ENCODE assay signal across 16 mouse cellular contexts in genomic region chr10:42177771-42178674, GRCm38 (mm10).
DNase-seq lines count a peak whose midpoint lies in the region; ATAC-seq and TF ChIP-seq lines count a peak whose summit lies in the region.
"Had no signal": no experiment of that assay in that cellular context is flagged by ENCODE, and none has a peak within 500 bp of the region (broad histone marks: within the 10 kb centered on the region; RNA-seq: fewer than 3 reads in every experiment).

No protein-coding gene starts in this region.

- peak; percentile 18 for DNase-seq in cerebellum, adult 9-10 months
- no peak for DNase-seq in cerebellum, adult 11-12 months
- DNase-seq in urinary bladder, adult 18-20 months (ENCODE audit: low spot score in 2 of 2) = peak; percentile 62 to 78
- DNase-seq in urinary bladder, postnatal 10 days (ENCODE audit: low spot score) = no peak
- peak; percentile 49 for DNase-seq in urinary bladder, postnatal 25 days (ENCODE audit: low spot score)
- no peak for DNase-seq in ovary, postnatal 10 days (ENCODE audit: low spot score)
- no peak for DNase-seq in forebrain, postnatal 0 days
- DNase-seq: cerebellum, postnatal 25 days; heart, postnatal 4 days; left cerebral cortex, postnatal 4 days; right cerebral cortex, postnatal 4 days; thymus, postnatal 4 days had no signal

- no peak overlapping the region for H3K4me3 ChIP-seq in lung, embryonic 16.5 days (ENCODE audit: low read length)
- H3K4me3 ChIP-seq in forebrain, postnatal 0 days (ENCODE audit: low read depth, low read length) = no peak overlapping the region
- H3K4me3 ChIP-seq: forebrain, embryonic 10.5 days; midbrain, embryonic 13.5 days had no signal

- ATAC-seq in lung, embryonic 16.5 days (ENCODE audit: low read depth) = peak; percentile 44; the same call in 1 of the 2 replicates
- ATAC-seq in forebrain, postnatal 0 days = no peak
- ATAC-seq: midbrain, embryonic 13.5 days had no signal

- H3K27ac ChIP-seq in lung, embryonic 16.5 days (ENCODE audit: low read length) = peak overlapping the region; percentile 26; the same call in 1 of the 2 replicates
- H3K27ac ChIP-seq in forebrain, postnatal 0 days (ENCODE audit: low read depth, low read length) = no peak overlapping the region
- H3K27ac ChIP-seq: forebrain, embryonic 10.5 days; kidney, postnatal 0 days; midbrain, embryonic 13.5 days had no signal

- no peak for TF ChIP-seq CTCF in forebrain, postnatal 0 days (IDR thresholded peaks at IDR 0.05; ENCODE audit: low read depth)

- H3K27me3 ChIP-seq in lung, embryonic 16.5 days (ENCODE audit: control insufficient read depth, insufficient read depth, low read depth, low read length) = no peaks in the 10 kb centered on the region
- no peaks in the 10 kb centered on the region for H3K27me3 ChIP-seq in forebrain, postnatal 0 days (ENCODE audit: insufficient read depth, low read length)
- H3K27me3 ChIP-seq: midbrain, embryonic 13.5 days had no signal

- no peak overlapping the region for H3K9ac ChIP-seq in lung, embryonic 16.5 days (ENCODE audit: low read length)
- H3K9ac ChIP-seq in forebrain, postnatal 0 days = no peak overlapping the region
- H3K9ac ChIP-seq: midbrain, embryonic 13.5 days had no signal

- no peaks in the 10 kb centered on the region; the same call in none of the 2 replicates for H3K4me1 ChIP-seq in lung, embryonic 16.5 days (replicated peaks; ENCODE audit: control insufficient read depth, insufficient read depth, low read length)
- 0 out of 2 replicates have a peak, but pooled peaks cover 3% of the 10 kb centered on the region for H3K4me1 ChIP-seq in forebrain, postnatal 0 days (ENCODE audit: insufficient read depth)

- H3K9me3 ChIP-seq in lung, embryonic 16.5 days (ENCODE audit: control insufficient read depth, low read length) = no peaks in the 10 kb centered on the region
- H3K9me3 ChIP-seq in forebrain, postnatal 0 days (ENCODE audit: low read length) = no peaks in the 10 kb centered on the region
- H3K9me3 ChIP-seq: forebrain, embryonic 10.5 days; midbrain, embryonic 13.5 days had no signal

- H3K36me3 ChIP-seq in lung, embryonic 16.5 days (ENCODE audit: control insufficient read depth, insufficient read depth, low read length) = peaks cover 3% of the 10 kb centered on the region; the same call in 1 of the 2 replicates
- H3K36me3 ChIP-seq in forebrain, postnatal 0 days (ENCODE audit: insufficient read depth) = no peaks in the 10 kb centered on the region
- H3K36me3 ChIP-seq: forebrain, embryonic 10.5 days had no signal

- WGBS in lung, embryonic 16.5 days = 62% methylated on average over 16 of the region's 16 CpGs
- 95% methylated on average over 16 of the region's 16 CpGs for WGBS in forebrain, postnatal 0 days

- H3K4me2 ChIP-seq in lung, embryonic 16.5 days (ENCODE audit: low read depth, low read length) = no peak overlapping the region
- no peak overlapping the region for H3K4me2 ChIP-seq in forebrain, postnatal 0 days (ENCODE audit: low read depth)
- H3K4me2 ChIP-seq: midbrain, embryonic 13.5 days had no signal

Comparison
In these comparisons a context has a peak if more than half of its experiments do, and no peak if none do; other contexts are left out.
1. DNase-seq: peak in cerebellum, adult 9-10 months (single experiment), urinary bladder, adult 18-20 months (2 of 2) and urinary bladder, postnatal 25 days (single experiment); none in cerebellum, adult 11-12 months (single experiment), urinary bladder, postnatal 10 days (single experiment), ovary, postnatal 10 days (single experiment) and forebrain, postnatal 0 days (single experiment).